Mouse (Mus musculus) lung, embryonic 16.5 days (tissue): ENCODE measurements around the gene Ptges2. TPM values are rescaled to one million over a fixed set of nuclear protein-coding genes. Genes with fewer than 3 reads are reported as not detected.
"Not testable (repeated sequence)": the region's sequence is repeated elsewhere in the genome, so short reads cannot be mapped to it uniquely, and the experiment has no call there.

Experiments
- ATAC-seq: fragments of 200-750 bp; cut with Nextera tagmentation; 2 replicates; pipeline ENCODE4 v1.8.0; 2017; ENCODE audit warnings: low read depth, mild to moderate bottlenecking, moderate library complexity
- H3K27ac ChIP-seq: fragments of 300-500 bp; sonication (generic); 2 replicates; pipeline ENCODE4 v1.5.1; 2014; ENCODE audit warnings: mild to moderate bottlenecking, control low read depth, low read length
- H3K27me3 ChIP-seq: fragments of 300-500 bp; sonication (generic); 2 replicates; pipeline ENCODE4 v1.6.1; 2014; ENCODE audit warnings: low read depth, low read length, mixed read lengths; ENCODE audit not compliant: control insufficient read depth, insufficient read depth
- H3K36me3 ChIP-seq: fragments of 300-500 bp; sonication (generic); 2 replicates; pipeline ENCODE4 v1.6.1; 2014; ENCODE audit warnings: low read length; ENCODE audit not compliant: control insufficient read depth, insufficient read depth
- H3K4me1 ChIP-seq: fragments of 300-500 bp; sonication (generic); replicated peaks from 2 replicates; pipeline ENCODE4 v1.6.1; 2014; ENCODE audit warnings: low read length, mixed read lengths; ENCODE audit not compliant: control insufficient read depth, insufficient read depth
- H3K4me2 ChIP-seq: fragments of 300-500 bp; sonication (generic); 2 replicates; pipeline ENCODE4 v1.6.1; 2014; ENCODE audit warnings: low read depth, low read length, control low read depth
- H3K4me3 ChIP-seq: fragments of 300-500 bp; sonication (generic); 2 replicates; pipeline ENCODE4 v1.5.1; 2014; ENCODE audit warnings: mild to moderate bottlenecking, low read length, control low read depth
- H3K9ac ChIP-seq: fragments of 300-500 bp; sonication (generic); 2 replicates; pipeline ENCODE4 v1.6.1; 2014; ENCODE audit warnings: low read length, control low read depth
- H3K9me3 ChIP-seq: fragments of 300-500 bp; sonication (generic); 2 replicates; pipeline ENCODE4 v1.6.1; 2016; ENCODE audit warnings: low read length; ENCODE audit not compliant: control insufficient read depth
- WGBS: fragments of 180-500 bp; shearing (Covaris S2); extraction: QIAGEN DNeasy Blood & Tissue Kit; methylation state at CpG from one replicate; pipeline ENCODE4 v1.1.7; 2014; 5-methylcytosine and 5-hydroxymethylcytosine counted together
- polyA plus RNA-seq: library from polyadenylated mRNA; unstranded; fragments of >200 nt; fragmentation: Nextera tagmentation; extraction: Ambion mirVana; gene quantifications from 2 replicates; pipeline ENCODE4 v1.2.1, GENCODE M21; 2015

Ptges2 gene
- polyA plus RNA-seq, 1 experiment from 2014 or later = 20.6 TPM

DNA sequence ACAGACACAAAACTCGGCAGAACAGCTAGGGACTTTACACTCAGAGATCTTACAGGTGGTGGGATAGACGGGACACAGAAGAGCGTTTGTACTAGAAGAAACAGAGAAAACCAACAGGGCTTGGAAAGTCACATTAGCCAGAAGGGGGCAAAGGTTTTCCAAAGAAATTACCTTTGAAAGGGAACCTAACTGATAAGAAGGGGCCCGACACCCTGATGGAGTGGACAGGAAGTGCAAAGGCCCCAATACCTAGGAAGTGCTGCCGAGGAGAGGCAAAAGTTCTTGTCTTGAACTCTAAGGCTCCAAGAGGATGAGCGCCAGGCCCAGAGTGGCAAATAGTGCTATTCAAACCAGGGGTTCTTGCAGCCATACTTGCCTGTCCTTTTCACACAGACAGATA lies 41.9 kb upstream of the Ptges2 start:
- Histone ChIP-seq H3K9me3 (no peaks in the 10 kb centered on the region), H3K9ac (peak overlapping the region; percentile 43; the same call in 1 of the 2 replicates), H3K4me3 (no peak overlapping the region), H3K4me2 (peak overlapping the region; percentile 96; the same call in 1 of the 2 replicates), H3K4me1 (peaks cover 11% of the 10 kb centered on the region), H3K27me3 (no peaks in the 10 kb centered on the region), H3K36me3 (no peaks in the 10 kb centered on the region), H3K27ac (no peak overlapping the region)
- ATAC-seq = no peak
- whole genome bisulfite sequencing = 33% methylated on average over 6 of the region's 6 CpGs

DNA sequence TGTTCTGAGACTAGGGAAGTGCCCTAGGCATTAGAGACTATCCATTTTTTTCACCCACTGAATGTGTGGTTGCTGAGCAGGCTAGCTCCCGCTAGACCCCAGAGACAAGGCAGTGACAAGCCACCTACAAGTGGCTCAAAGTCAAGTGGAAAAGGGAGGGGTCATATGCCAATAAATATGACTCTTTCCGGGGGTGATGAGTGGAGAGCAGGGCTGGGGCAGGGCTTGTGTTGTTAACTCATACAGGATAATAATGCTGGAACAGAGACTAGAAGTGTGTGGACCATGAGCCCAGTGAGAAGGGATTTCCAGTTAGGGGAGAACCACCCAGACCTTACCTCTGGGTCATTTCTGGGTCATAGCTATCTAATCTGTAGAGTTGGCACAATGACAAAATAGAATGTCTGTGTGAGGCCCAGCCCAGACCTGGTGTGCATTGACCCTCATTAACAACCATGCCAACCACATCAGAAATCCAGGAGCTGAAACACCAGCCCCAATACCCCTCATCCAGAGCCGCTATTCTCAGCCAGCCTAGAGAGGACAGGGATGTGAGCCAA lies 41.3 kb upstream of the Ptges2 start:
- no peak overlapping the region for H3K4me3 ChIP-seq
- no peaks in the 10 kb centered on the region for H3K36me3 ChIP-seq
- no peak overlapping the region for H3K9ac ChIP-seq
- no peaks in the 10 kb centered on the region for H3K27me3 ChIP-seq
- WGBS = 63% methylated on average over 3 of the region's 3 CpGs
- no peak overlapping the region for H3K27ac ChIP-seq
- H3K9me3 ChIP-seq = no peaks in the 10 kb centered on the region
- no peak for ATAC-seq
- H3K4me2 ChIP-seq = no peak overlapping the region
- peaks cover 11% of the 10 kb centered on the region for H3K4me1 ChIP-seq

- Histone ChIP-seq H3K4me1 (peaks cover 12% of the 10 kb centered on the region), H3K4me3 (no peak overlapping the region), H3K27ac (no peak overlapping the region), H3K9me3 (no peaks in the 10 kb centered on the region), H3K9ac (no peak overlapping the region), H3K36me3 (no peaks in the 10 kb centered on the region), H3K4me2 (no peak overlapping the region), H3K27me3 (no peaks in the 10 kb centered on the region)
- ATAC-seq = no peak
- 64% methylated on average over 10 of the region's 10 CpGs for WGBS
Measured at GRCm38 (mm10) chr2:32356216-32356615, 39.5 kb upstream of the Ptges2 start.

DNA sequence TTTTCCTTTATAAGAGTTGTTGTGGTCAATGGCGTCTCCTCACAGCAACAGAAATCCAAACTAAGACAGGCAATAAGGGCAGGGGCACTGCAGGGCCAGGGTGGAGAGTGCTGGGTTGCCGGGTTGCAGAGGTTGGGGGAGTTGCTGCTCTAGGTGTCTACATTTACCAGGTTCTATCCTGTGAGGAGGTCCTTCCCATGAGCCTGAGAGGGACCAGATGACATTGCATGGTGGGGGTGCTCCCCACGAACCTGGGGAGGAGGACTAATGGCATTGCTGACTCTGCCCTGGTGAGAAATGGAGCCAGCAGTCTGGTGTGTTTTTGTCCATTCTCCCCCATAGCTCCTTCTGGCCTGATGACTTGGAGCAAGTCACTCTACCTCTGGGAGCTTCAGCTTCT lies 38.0 kb upstream of the Ptges2 start:
- H3K9me3 ChIP-seq = no peaks in the 10 kb centered on the region
- no peak overlapping the region for H3K27ac ChIP-seq
- ATAC-seq = no peak
- no peaks in the 10 kb centered on the region for H3K36me3 ChIP-seq
- 66% methylated on average over 3 of the region's 3 CpGs for WGBS
- H3K4me3 ChIP-seq = no peak overlapping the region
- no peak overlapping the region for H3K4me2 ChIP-seq
- H3K27me3 ChIP-seq = no peaks in the 10 kb centered on the region; the same call in 1 of the 2 replicates
- H3K4me1 ChIP-seq = peaks cover 9% of the 10 kb centered on the region
- H3K9ac ChIP-seq = no peak overlapping the region

DNA sequence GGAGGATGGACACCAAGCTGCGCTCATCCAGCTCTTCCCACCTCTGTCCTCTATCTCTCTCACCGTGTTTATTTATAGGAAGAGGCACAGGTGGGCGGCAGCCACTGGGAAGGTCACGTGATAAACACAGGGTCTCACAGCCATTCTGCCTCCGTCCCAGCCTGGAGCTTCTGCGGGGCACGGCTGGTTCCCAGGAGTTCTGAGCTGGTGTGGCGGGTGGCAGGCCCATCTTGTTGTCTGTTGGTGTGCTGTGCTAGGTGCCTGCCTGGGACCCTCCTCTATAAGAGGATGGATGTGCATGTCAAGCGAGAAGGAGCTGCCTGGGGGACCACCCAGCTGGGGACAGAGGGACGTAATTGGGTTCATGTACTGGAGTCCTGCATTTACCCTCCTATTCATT lies 37.3 kb upstream of the Ptges2 start:
- H3K36me3 ChIP-seq = no peaks in the 10 kb centered on the region
- no peaks in the 10 kb centered on the region for H3K9me3 ChIP-seq
- H3K27me3 ChIP-seq = no peaks in the 10 kb centered on the region; the same call in 1 of the 2 replicates
- H3K27ac ChIP-seq = no peak overlapping the region
- H3K9ac ChIP-seq = no peak overlapping the region
- ATAC-seq = no peak
- H3K4me2 ChIP-seq = no peak overlapping the region
- 49% methylated on average over 10 of the region's 10 CpGs for WGBS
- no peak overlapping the region for H3K4me3 ChIP-seq
- peaks cover 7% of the 10 kb centered on the region for H3K4me1 ChIP-seq

- 6% methylated on average over 14 of the region's 14 CpGs for WGBS
Measured at GRCm38 (mm10) chr2:32360741-32361140, 35.0 kb upstream of the Ptges2 start.

GRCm38 (mm10) chr2:32361437-32361836 lies 34.3 kb upstream of the Ptges2 start:
- Histone ChIP-seq H3K9ac (peak overlapping the region; percentile 53), H3K4me2 (peak overlapping the region; percentile 69), H3K4me3 (peak overlapping the region; percentile 40), H3K27me3 (no peaks in the 10 kb centered on the region; the same call in 1 of the 2 replicates), H3K27ac (no peak overlapping the region), H3K36me3 (peaks cover 5% of the 10 kb centered on the region; the same call in 1 of the 2 replicates), H3K4me1 (peaks cover 12% of the 10 kb centered on the region), H3K9me3 (no peaks in the 10 kb centered on the region)
- peak; percentile 51; the same call in 1 of the 2 replicates for ATAC-seq
- WGBS = 4% methylated on average over 24 of the region's 24 CpGs

More at GRCm38 (mm10) chr2:32360741-32361140, 35.0 kb upstream of the Ptges2 start:
- Histone ChIP-seq H3K27ac (no peak overlapping the region), H3K4me1 (peaks cover 12% of the 10 kb centered on the region), H3K9ac (no peak overlapping the region), H3K9me3 (no peaks in the 10 kb centered on the region), H3K4me3 (peak overlapping the region; percentile 40), H3K4me2 (peak overlapping the region; percentile 69), H3K27me3 (no peaks in the 10 kb centered on the region; the same call in 1 of the 2 replicates), H3K36me3 (peaks cover 5% of the 10 kb centered on the region; the same call in 1 of the 2 replicates)
- ATAC-seq = no peak

GRCm38 (mm10) chr2:32362274-32362673 lies 33.4 kb upstream of the Ptges2 start:
- not testable (repeated sequence) for H3K36me3 ChIP-seq, H3K27me3 ChIP-seq, H3K9me3 ChIP-seq, ATAC-seq
- Histone ChIP-seq H3K4me1 (peaks cover 12% of the 10 kb centered on the region), H3K27ac (peak overlapping the region; percentile 93), H3K4me2 (peak overlapping the region; percentile 83), H3K4me3 (peak overlapping the region; percentile 82), H3K9ac (peak overlapping the region; percentile 90)
- whole genome bisulfite sequencing = 21% methylated on average over 5 of the region's 5 CpGs

DNA sequence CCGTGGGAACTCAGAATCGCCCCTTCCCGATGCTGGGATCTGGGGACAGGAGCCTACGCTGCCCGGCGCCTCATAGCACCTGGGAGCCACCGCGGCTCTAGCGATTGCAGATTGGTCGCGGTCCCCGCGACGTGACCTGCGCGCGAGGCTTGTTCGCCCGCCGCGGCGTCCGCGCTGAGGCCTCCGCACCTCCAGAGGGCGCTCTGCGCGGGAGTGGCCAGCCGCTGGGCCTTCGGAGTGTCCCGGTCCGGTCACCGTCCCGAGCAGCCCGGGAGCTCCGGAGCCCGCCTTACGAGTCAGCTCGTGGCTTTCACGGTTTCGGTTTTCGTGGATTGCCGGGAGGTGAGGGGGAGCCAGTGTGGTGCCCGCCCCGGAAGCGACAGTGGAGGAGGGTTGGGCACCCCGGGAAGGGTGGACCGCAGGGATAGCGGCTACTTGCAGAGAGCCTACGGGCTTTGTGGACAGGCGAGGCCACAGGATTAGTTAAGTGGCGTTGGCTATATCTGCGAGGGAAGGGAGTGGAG lies 32.8 kb upstream of the Ptges2 start:
- H3K9ac ChIP-seq = peak overlapping the region; percentile 90
- no peaks in the 10 kb centered on the region; the same call in 1 of the 2 replicates for H3K27me3 ChIP-seq
- H3K9me3 ChIP-seq = no peaks in the 10 kb centered on the region
- peak overlapping the region; percentile 82 for H3K4me3 ChIP-seq
- peak; percentile 84 for ATAC-seq
- under 1% methylated on average over 53 of the region's 53 CpGs for WGBS
- H3K4me1 ChIP-seq = peaks cover 12% of the 10 kb centered on the region
- H3K4me2 ChIP-seq = peak overlapping the region; percentile 83
- peaks cover 5% of the 10 kb centered on the region for H3K36me3 ChIP-seq
- peak overlapping the region; percentile 93 for H3K27ac ChIP-seq
